Mouse (Mus musculus) kidney, adult 11 months (tissue): ENCODE measurements around the gene Exosc7.
A peak's percentile ranks its signal among the peaks of the same experiment; 100 is the strongest.

Experiments used
- DNase-seq: peaks from one replicate; pipeline ENCODE4 v3.0.0; 2022

Exosc7 gene

GRCm38 (mm10) chr9:123112805-123113521 is at the start of gene Exosc7, which contains the start of gene Zdhhc3:
Gene Exosc7, plus strand, starts transcription at chr9:123113215.
Gene Zdhhc3, minus strand, starts transcription at chr9:123113205.
- DNase-seq, result peak; percentile 85

- DNase-seq, result no peak
These were observed 33.9 kb upstream of the Exosc7 start for GRCm38 (mm10) chr9:123079149-123079548.

GRCm38 (mm10) chr9:123080355-123080754 is 32.7 kb upstream of the Exosc7 start:
- no peak for DNase-seq

GRCm38 (mm10) chr9:123080796-123081195 is 32.2 kb upstream of the Exosc7 start:
- DNase-seq, result no peak

DNA sequence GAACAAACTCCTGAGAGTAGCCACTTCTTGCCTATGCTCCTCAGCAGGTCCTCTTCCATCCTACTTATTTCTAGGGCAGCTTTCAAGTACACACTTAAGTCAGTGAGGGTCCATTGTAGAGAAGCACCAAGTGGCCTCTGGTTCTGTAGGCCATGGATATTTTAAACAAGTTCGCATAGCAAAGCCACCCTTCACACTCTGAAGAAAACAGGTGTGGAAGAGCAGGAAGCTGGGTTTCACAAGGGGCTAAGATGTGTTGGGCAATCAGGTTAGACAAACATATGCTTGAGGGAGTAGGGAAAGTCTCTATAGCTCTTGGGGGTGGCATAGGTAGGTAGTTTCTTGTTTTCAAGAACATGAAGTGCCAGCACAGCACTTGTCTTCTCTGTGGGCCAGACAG is 27.6 kb upstream of the Exosc7 start:
- DNase-seq, result no peak

DNA sequence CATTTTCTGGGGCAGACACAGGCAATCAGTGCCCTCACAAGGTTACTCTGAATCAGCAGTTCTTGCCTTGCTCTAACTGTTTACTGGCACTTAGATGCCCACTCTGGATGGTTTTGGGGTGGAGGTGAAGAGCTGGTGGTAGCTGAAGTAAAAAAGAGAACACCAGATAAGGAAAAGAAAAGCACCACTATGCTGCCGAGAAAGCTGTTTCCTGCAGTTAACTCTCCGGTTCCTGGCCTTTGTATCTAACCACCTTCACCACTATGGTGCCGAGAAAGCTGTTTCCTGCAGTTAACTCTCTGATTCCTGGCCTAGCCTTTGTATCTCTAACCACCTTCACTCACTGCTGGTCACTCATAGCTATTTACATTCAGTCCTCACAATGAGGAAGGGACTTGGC is 25.5 kb upstream of the Exosc7 start:
- no peak for DNase-seq

GRCm38 (mm10) chr9:123090844-123091243 is 22.2 kb upstream of the Exosc7 start:
- no peak for DNase-seq

- no peak for DNase-seq
These were observed 13.2 kb upstream of the Exosc7 start for GRCm38 (mm10) chr9:123099631-123100455.

GRCm38 (mm10) chr9:123103425-123103824 is 9.6 kb upstream of the Exosc7 start:
- DNase-seq, result no peak

DNA sequence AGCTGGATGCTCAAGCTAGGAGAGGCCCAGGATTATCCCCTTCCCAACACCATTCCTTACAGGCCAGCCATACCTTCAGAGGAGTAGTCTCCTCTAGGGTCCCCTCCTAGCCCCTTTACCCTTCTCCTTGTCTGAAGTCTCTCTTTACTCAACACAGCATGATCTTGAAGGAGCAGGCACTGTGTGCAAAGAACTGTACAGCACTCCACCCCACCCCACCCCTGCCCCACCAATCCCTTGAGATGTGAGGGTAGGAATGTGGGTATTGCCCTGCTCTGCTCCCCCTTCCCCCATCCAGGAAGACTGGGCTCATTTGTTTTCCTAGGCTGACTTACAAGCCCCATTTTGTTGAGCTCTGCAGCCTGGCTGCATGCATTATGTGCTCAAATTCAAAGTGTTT is 8.7 kb upstream of the Exosc7 start:
- DNase-seq, result no peak

DNA sequence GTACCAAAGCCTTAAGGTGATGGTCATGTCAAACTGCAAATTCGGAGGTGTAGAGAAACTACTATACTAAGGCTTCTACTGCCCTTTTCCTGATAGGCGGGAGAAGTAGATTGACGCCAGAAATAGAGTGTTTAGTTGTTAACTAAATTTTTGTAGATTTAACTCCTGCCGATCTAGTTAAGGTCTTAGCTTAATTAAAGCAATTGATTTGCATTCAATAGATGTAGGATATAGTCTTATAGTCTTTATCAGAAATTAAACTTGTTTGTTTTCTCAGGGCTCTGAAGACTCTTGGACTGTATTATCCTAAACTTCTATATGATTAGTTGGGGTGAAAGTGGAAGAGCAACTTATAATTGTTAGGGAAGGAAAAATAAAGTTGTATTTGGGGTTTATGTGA is 5.8 kb upstream of the Exosc7 start:
- no peak for DNase-seq

DNA sequence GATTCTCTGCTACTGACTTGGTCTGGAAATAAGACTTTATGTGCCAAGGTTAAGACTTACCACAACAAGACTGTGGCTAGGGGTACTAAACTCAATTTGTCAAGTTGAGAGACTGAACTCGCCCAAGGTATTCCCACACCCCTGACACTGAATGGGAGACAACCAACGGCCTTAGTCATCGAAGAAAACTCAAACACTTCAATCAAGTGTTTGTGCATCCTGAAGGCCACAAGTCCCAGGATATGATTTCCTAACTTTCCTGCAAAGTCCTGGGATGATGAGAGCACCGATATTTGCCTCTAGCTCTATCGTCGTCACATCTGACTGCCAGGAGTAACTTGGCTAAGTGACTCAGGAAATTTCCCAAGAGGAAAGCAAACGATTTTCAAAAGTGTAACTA is 3.8 kb upstream of the Exosc7 start:
- DNase-seq, result no peak

DNA sequence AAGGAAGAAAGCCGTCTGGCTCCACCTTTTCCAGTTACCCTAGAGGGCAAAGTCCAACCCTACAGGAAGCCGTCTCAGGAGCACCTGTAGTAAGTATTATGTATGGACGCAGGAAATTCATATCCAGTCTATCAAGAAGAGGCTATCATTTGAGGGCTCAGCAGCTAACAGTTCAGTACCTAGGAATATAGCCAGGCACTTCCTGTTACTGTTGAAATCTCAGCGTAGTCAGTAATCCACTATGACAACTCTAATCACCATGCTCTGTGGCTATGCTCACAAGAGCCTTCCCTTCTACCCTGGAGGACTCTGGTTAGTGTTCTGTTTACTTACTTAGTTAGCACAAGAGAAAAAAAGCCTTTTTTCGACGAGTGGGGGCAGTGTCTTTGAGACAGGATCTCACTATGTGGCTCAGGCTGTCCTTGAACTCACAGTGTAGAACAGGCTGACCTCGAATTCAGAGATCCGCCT is 1.2 kb upstream of the Exosc7 start:
- DNase-seq, result no peak

- DNase-seq, result no peak
These were observed 916 bp downstream of the Exosc7 start for GRCm38 (mm10) chr9:123113931-123114330.

GRCm38 (mm10) chr9:123115566-123115965 is 2.6 kb downstream of the Exosc7 start:
- no peak for DNase-seq

GRCm38 (mm10) chr9:123123017-123123416 is 10.0 kb downstream of the Exosc7 start:
- DNase-seq, result no peak

- no peak for DNase-seq
These were observed 10.8 kb downstream of the Exosc7 start for GRCm38 (mm10) chr9:123123571-123124412.

GRCm38 (mm10) chr9:123124413-123124981 is 11.5 kb downstream of the Exosc7 start:
- DNase-seq, result no peak

GRCm38 (mm10) chr9:123127663-123128062 is 14.6 kb downstream of the Exosc7 start:
- DNase-seq, result no peak

DNA sequence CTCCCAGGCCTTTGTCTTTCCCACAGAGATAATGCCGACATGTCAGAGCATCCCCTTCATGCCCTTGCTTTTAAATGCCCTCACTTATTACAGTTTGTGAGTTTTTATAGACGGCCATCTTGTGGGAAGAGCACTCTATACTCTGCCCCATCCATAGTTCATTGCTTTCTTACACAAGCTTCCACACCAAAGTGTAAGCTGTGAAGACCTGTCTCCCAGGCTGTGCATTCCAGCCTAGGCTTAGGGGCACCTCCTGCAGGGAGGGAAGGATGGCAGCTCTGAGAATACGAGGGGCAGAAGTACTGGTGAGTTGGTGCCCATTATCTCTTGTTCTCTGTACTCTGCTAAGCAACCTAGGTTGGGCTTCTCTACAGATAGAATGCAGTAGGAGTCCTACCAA is 20.0 kb downstream of the Exosc7 start:
- DNase-seq, result no peak

- no peak for DNase-seq
These were observed 24.1 kb downstream of the Exosc7 start for GRCm38 (mm10) chr9:123136953-123137682.

- peak; percentile 42 for DNase-seq
These were observed 26.0 kb downstream of the Exosc7 start for GRCm38 (mm10) chr9:123138891-123139474.
